Mouse (Mus musculus): ENCODE results near the gene Ano6. TPM values are rescaled to one million over a fixed set of nuclear protein-coding genes. Genes with fewer than 3 reads are reported as not detected.

Gene Ano6
- polyA plus RNA-seq, 1 experiment from 2014 or later = 6.9 TPM

- H3K9me3 ChIP-seq (ENCODE audit: low read length) = no peaks in the 10 kb centered on the region
- H3K4me2 ChIP-seq (ENCODE audit: low read depth, low read length) = no peak overlapping the region
- no peak overlapping the region for H3K4me3 ChIP-seq (ENCODE audit: low read depth, low read length)
- 66% methylated on average over 4 of the region's 4 CpGs for WGBS (ENCODE audit: insufficient replicate concordance)
- DNase-seq (no peak), ATAC-seq (no peak)
- peaks cover 19% of the 10 kb centered on the region for H3K4me1 ChIP-seq (ENCODE audit: insufficient read depth)
- H3K27me3 ChIP-seq (ENCODE audit: insufficient read depth, low read length) = no peaks in the 10 kb centered on the region
- H3K9ac ChIP-seq (replicated peaks) = no peak overlapping the region
- H3K36me3 ChIP-seq (replicated peaks; ENCODE audit: insufficient read depth, low read length) = no peaks in the 10 kb centered on the region; the same call in 1 of the 2 replicates
- H3K27ac ChIP-seq (ENCODE audit: low read depth) = no peak overlapping the region
- no peak for TF ChIP-seq EP300 (IDR thresholded peaks at IDR 0.05; ENCODE audit: low read depth)
- TF ChIP-seq CTCF (IDR thresholded peaks at IDR 0.05; ENCODE audit: low read depth) = no peak
These were observed 45.4 kb downstream of the Ano6 start for GRCm38 (mm10) chr15:95836077-95836476.

- Histone ChIP-seq H3K9ac (replicated peaks) (no peak overlapping the region), H3K4me1 (ENCODE audit: insufficient read depth) (peaks cover 19% of the 10 kb centered on the region), H3K27me3 (ENCODE audit: insufficient read depth, low read length) (no peaks in the 10 kb centered on the region), H3K27ac (ENCODE audit: low read depth) (no peak overlapping the region), H3K4me2 (ENCODE audit: low read depth, low read length) (no peak overlapping the region), H3K9me3 (ENCODE audit: low read length) (no peaks in the 10 kb centered on the region), H3K36me3 (replicated peaks; ENCODE audit: insufficient read depth, low read length) (no peaks in the 10 kb centered on the region; the same call in 1 of the 2 replicates), H3K4me3 (ENCODE audit: low read depth, low read length) (no peak overlapping the region)
- DNase-seq = no peak
- no peak for ATAC-seq
- WGBS (ENCODE audit: insufficient replicate concordance) = 47% methylated on average over 13 of the region's 13 CpGs
- TF ChIP-seq CTCF (IDR thresholded peaks at IDR 0.05; ENCODE audit: low read depth) (no peak), EP300 (IDR thresholded peaks at IDR 0.05; ENCODE audit: low read depth) (no peak)
These were observed 46.2 kb downstream of the Ano6 start for GRCm38 (mm10) chr15:95836646-95837434.

- Histone ChIP-seq H3K9ac (replicated peaks) (no peak overlapping the region), H3K4me2 (ENCODE audit: low read depth, low read length) (no peak overlapping the region), H3K36me3 (replicated peaks; ENCODE audit: insufficient read depth, low read length) (no peaks in the 10 kb centered on the region; the same call in 1 of the 2 replicates), H3K27me3 (ENCODE audit: insufficient read depth, low read length) (no peaks in the 10 kb centered on the region), H3K27ac (ENCODE audit: low read depth) (peak overlapping the region; percentile 86), H3K9me3 (ENCODE audit: low read length) (no peaks in the 10 kb centered on the region), H3K4me3 (ENCODE audit: low read depth, low read length) (no peak overlapping the region), H3K4me1 (ENCODE audit: insufficient read depth) (peaks cover 19% of the 10 kb centered on the region)
- ATAC-seq (no peak), DNase-seq (no peak)
- TF ChIP-seq EP300 (IDR thresholded peaks at IDR 0.05; ENCODE audit: low read depth) (no peak), CTCF (IDR thresholded peaks at IDR 0.05; ENCODE audit: low read depth) (no peak)
- 45% methylated on average over 1 of the region's 1 CpGs for WGBS (ENCODE audit: insufficient replicate concordance)
These were observed 46.9 kb downstream of the Ano6 start for GRCm38 (mm10) chr15:95837570-95837969.

GRCm38 (mm10) chr15:95838171-95839020 lies 47.8 kb downstream of the Ano6 start:
- Histone ChIP-seq H3K9me3 (ENCODE audit: low read length) (no peaks in the 10 kb centered on the region), H3K27ac (ENCODE audit: low read depth) (peak overlapping the region; percentile 86), H3K36me3 (replicated peaks; ENCODE audit: insufficient read depth, low read length) (no peaks in the 10 kb centered on the region; the same call in 1 of the 2 replicates), H3K27me3 (ENCODE audit: insufficient read depth, low read length) (no peaks in the 10 kb centered on the region), H3K9ac (replicated peaks) (peak overlapping the region; percentile 50; the same call in 1 of the 2 replicates), H3K4me1 (ENCODE audit: insufficient read depth) (peaks cover 19% of the 10 kb centered on the region), H3K4me2 (ENCODE audit: low read depth, low read length) (peak overlapping the region; percentile 49), H3K4me3 (ENCODE audit: low read depth, low read length) (no peak overlapping the region)
- ATAC-seq = peak; percentile 92
- peak; percentile 61 for DNase-seq
- 22% methylated on average over 11 of the region's 11 CpGs for WGBS (ENCODE audit: insufficient replicate concordance)
- TF ChIP-seq EP300 (IDR thresholded peaks at IDR 0.05; ENCODE audit: low read depth) (no peak), CTCF (IDR thresholded peaks at IDR 0.05; ENCODE audit: low read depth) (no peak)

GRCm38 (mm10) chr15:95839789-95840188 lies 49.1 kb downstream of the Ano6 start:
- no peaks in the 10 kb centered on the region for H3K27me3 ChIP-seq (ENCODE audit: insufficient read depth, low read length)
- no peaks in the 10 kb centered on the region for H3K9me3 ChIP-seq (ENCODE audit: low read length)
- H3K4me2 ChIP-seq (ENCODE audit: low read depth, low read length) = peak overlapping the region; percentile 29; the same call in 1 of the 2 replicates
- TF ChIP-seq CTCF (IDR thresholded peaks at IDR 0.05; ENCODE audit: low read depth) (no peak), EP300 (IDR thresholded peaks at IDR 0.05; ENCODE audit: low read depth) (no peak)
- H3K36me3 ChIP-seq (replicated peaks; ENCODE audit: insufficient read depth, low read length) = no peaks in the 10 kb centered on the region
- ATAC-seq (peak; percentile 46), DNase-seq (no peak)
- H3K4me1 ChIP-seq (ENCODE audit: insufficient read depth) = peaks cover 19% of the 10 kb centered on the region
- peak overlapping the region; percentile 86 for H3K27ac ChIP-seq (ENCODE audit: low read depth)
- no peak overlapping the region for H3K9ac ChIP-seq (replicated peaks)
- no peak overlapping the region for H3K4me3 ChIP-seq (ENCODE audit: low read depth, low read length)
- 65% methylated on average over 3 of the region's 3 CpGs for WGBS (ENCODE audit: insufficient replicate concordance)
